Mouse (Mus musculus) cerebellum, postnatal 4 days (tissue): ENCODE measurements around the gene Cd200.

Experiments used
- DNase-seq, 2 experiments: peaks; one replicate each; pipeline ENCODE4 v3.0.0; 2022; ENCODE audit warnings: low spot score in 2 of 2, mixed read lengths in 1 of 2

Cd200 gene

GRCm38 (mm10) chr16:45344879-45345278 lies 64.0 kb downstream of the Cd200 start:
- DNase-seq, result no peak

DNA sequence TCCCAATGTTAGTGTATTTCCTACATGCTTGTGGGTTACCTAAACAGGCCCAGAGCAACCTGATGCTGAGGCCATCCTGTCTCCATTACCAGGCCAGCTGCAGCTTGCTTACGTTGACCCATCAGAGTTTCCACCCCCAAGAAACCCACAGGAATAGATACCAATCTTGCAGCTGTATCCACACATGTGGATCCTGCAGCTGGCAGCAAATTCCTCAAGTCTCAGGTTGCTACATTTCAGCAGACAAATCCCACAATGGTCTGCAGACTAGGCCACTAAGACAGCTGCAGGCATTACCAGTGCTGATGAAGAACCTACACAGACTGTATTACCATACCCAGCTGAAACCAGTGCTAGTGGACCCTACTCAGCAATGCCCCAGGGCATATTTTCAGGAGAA lies 72.4 kb downstream of the Cd200 start:
- no peak for DNase-seq

- DNase-seq, result no peak
These were observed 74.0 kb downstream of the Cd200 start for GRCm38 (mm10) chr16:45334891-45335290.

DNA sequence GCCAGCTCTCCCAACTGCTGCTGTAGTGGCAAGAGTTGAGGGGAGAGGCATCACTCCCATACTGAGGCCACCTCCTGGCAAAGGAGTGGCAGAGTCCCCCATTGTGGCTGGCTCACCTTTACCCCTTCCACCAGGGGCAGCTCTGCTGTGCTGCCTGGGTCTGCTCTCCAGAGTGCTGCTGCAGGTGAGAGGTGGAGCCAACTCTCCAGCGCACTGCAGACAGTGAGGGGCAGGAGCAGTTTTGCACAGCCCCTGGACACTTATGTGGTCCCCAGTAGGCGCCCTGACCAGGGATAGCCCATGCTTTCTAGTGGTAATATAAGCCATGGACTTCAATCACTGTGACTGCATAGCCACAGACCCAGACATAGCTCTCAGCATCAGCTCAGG lies 74.5 kb downstream of the Cd200 start:
- no peak for DNase-seq

DNA sequence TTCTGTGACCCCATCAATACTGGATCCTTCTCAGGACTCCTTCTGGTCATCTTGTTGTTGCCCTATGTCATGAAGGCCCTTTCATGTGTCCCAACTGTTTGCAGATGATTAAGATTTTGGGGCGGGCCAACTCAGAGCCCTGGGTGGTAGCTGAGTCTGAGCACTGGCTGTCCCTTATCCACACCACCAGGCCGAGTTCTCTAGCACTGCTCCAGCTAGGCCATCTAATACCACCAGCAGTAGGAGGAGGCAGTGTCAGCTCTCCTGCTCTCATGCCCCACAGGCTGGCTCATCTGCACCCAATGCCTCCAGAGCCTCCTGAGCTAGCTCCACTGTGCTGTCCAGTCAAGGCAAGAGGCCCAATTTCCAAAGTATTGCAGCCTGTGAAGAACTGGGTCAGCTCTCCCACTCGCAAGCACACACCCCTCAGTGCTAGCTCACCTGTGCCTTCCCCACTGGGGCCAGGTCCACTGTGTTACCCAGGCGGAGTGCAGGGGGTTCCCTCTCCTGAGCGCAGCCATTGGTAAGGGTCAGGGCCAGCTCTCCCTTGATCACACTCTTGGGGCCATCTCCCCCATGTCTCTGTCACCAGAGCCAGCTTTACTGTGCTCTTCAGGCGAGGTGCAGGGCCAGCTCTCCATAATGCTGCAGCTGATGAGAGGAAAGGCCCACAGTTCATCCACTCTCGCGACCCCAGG lies 75.0 kb downstream of the Cd200 start:
- DNase-seq, result no peak

DNA sequence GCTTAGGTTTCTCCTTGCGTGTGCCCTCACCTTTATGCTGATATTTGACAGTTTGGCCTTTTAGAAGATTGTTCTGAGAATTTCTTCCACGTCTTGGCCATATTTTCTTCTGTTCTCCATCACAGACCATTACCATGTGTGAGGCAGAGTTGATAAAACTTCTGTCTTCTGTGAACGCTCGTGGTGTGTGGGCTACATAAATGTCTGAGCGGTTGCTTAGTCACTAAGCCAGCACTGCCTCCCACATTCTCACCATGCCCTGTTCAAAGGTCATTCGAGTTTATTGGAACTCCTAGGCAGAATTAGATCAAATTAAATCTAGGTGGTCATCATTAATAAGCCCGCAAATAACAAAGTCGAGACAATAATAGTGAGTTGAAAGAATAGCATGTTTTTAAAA lies 76.3 kb downstream of the Cd200 start:
- no peak for DNase-seq
